Mouse (Mus musculus): ENCODE data around the gene Mospd3. TPM values are rescaled to one million over a fixed set of nuclear protein-coding genes. Genes with fewer than 3 reads are reported as not detected.
"Not testable (repeated sequence)": the region's sequence is repeated elsewhere in the genome, so short reads cannot be mapped to it uniquely, and the experiment has no call there.

Mospd3 gene
- polyA plus RNA-seq, 1 experiment from 2014 or later: 65.4 TPM

GRCm38 (mm10) chr5:137623937-137624530, 23.2 kb upstream of the Mospd3 start:
- DNase-seq (ENCODE audit: low read depth, low spot score): no peak
- H3K27me3 ChIP-seq: no peaks in the 10 kb centered on the region
- in situ Hi-C loops (cut with MboI; ENCODE audit: low pct_unique_long_range_greater_than_20kb): no loop called here
- CTCF ChIA-PET: interaction anchor here (1.4 to 1.5 kb wide), 2 partner anchors 10 to 12 kb away, joined by 3 to 4 read pairs; partner anchors contain the start of gene Pcolce
- no peak for ATAC-seq
- no peak for TF ChIP-seq CTCF (IDR thresholded peaks at IDR 0.05)
- POLR2A ChIA-PET: interaction anchor here (1.0 kb wide), 1 partner anchor 27 kb away, joined by 4 read pairs; no protein-coding TSS in a partner anchor

DNA sequence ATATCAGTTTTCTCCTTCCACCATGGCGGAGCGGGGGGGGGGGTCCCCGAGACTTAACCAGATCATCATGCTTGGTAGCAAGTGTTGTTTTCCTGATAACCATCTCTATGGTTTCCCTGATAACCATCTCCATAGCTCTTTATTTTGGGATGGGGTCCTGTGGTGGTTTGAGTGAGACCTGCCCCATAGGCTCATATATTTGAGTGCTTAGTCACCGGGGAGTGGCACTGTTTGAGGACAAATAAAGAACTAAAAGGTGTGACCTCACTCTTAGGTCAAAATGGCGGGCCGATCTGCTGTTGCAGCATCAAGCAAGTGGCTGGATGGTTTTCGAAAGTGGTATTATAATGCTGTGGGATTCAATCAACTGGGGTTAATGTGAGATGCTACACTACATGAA, 14.5 kb upstream of the Mospd3 start:
- DNase-seq (ENCODE audit: low read depth, low spot score): no peak
- no peak for ATAC-seq
- POLR2A ChIA-PET: no interaction called here
- TF ChIP-seq CTCF (IDR thresholded peaks at IDR 0.05): no peak
- no peaks in the 10 kb centered on the region for H3K27me3 ChIP-seq
- in situ Hi-C loops (cut with MboI; ENCODE audit: low pct_unique_long_range_greater_than_20kb): no loop called here
- CTCF ChIA-PET: interaction anchor here (1.1 to 2.6 kb wide), 2 partner anchors 10 to 12 kb away, joined by 3 to 11 read pairs; partner anchors contain the start of genes Fbxo24 and Lrch4

GRCm38 (mm10) chr5:137614921-137615320, 14.1 kb upstream of the Mospd3 start:
- POLR2A ChIA-PET; DNase-seq (ENCODE audit: low read depth, low spot score); in situ Hi-C loops (cut with MboI; ENCODE audit: low pct_unique_long_range_greater_than_20kb); ATAC-seq; H3K27me3 ChIP-seq: not testable (repeated sequence)
- CTCF ChIA-PET: interaction anchor here (1.1 to 2.6 kb wide), 2 partner anchors 11 to 13 kb away, joined by 3 to 11 read pairs; partner anchors contain the start of genes Fbxo24 and Lrch4

DNA sequence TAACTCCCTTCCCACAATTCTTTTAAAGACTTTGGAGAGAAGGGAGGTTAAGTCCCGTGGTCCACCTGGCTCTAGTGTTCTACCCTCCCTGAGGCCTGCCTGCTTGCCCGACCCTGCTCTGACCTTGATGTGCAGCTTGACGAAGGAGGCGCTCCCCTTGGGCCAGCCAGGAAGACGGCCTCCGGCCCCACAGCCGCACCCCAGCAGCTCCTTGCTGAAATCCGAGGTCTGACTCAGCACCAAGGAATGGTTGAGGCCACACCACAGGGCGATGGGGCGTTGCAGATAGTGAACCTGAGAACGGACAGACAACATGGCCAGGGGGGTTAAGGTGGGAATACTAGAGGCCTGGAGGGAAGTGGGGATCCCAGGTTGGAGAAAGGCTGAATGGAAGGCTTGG, 12.7 kb upstream of the Mospd3 start, which contains the start of gene Pcolce:
Pcolce (minus strand) TSS at position 235 of the 400 bp plus-strand sequence.
- POLR2A ChIA-PET: interaction anchor here (0.6 to 4.1 kb wide), 5 partner anchors 8 to 62 kb away, joined by 3 to 31 read pairs (median 4); partner anchors contain the start of genes Fbxo24, Gm20605 and Lrch4
- CTCF ChIA-PET: interaction anchor here (0.9 to 2.6 kb wide), 5 partner anchors 11 to 146 kb away, joined by 3 to 11 read pairs (median 4); partner anchors contain the start of genes Fbxo24 and Lrch4
- DNase-seq (ENCODE audit: low read depth, low spot score): peak; percentile 78
- in situ Hi-C loops (cut with MboI; ENCODE audit: low pct_unique_long_range_greater_than_20kb): no loop called here
- H3K27me3 ChIP-seq: no peaks in the 10 kb centered on the region
- ATAC-seq: peak; percentile 86
- no peak for TF ChIP-seq CTCF (IDR thresholded peaks at IDR 0.05)

DNA sequence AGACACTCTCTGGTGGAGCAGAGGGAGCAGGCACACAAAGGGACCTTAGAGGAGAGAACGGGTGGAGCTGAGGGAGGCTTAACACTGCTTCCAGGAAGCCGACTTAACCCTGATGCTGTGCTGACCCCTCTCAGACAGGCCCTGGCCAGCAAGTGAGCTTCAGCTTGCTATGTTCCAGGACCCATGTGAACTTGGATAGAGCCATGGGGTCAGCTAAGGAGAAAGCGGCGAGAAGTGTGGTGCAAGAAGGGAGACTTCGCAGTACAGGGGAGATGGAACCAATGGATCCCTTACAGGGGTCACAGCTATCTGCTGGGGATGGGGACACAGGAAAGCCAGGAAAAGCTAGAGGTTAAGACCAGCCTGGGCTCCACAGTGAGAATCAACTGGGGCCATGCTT, 12.2 kb upstream of the Mospd3 start:
- ChIA-PET POLR2A (interaction anchor here (1.6 to 4.1 kb wide), 2 partner anchors 14 to 17 kb away, joined by 3 to 31 read pairs; partner anchors contain the start of genes Fbxo24, Gm20605 and Lrch4), CTCF (interaction anchor here (0.9 to 2.6 kb wide), 5 partner anchors 12 to 147 kb away, joined by 3 to 11 read pairs (median 4); partner anchors contain the start of genes Fbxo24 and Lrch4)
- in situ Hi-C loops (cut with MboI; ENCODE audit: low pct_unique_long_range_greater_than_20kb): no loop called here
- ATAC-seq: no peak
- no peaks in the 10 kb centered on the region for H3K27me3 ChIP-seq
- no peak for DNase-seq (ENCODE audit: low read depth, low spot score)
- TF ChIP-seq CTCF (IDR thresholded peaks at IDR 0.05): no peak

GRCm38 (mm10) chr5:137611245-137611602, 10.4 kb upstream of the Mospd3 start:
- ChIA-PET POLR2A (interaction anchor here (0.8 to 4.1 kb wide), 5 partner anchors 10 to 85 kb away, joined by 3 to 31 read pairs (median 5); partner anchors contain the start of genes Fbxo24, Gm20605 and Lrch4), CTCF (interaction anchor here (1.1 to 1.5 kb wide), 2 partner anchors 9 to 37 kb away, joined by 3 to 4 read pairs; no protein-coding TSS in a partner anchor)
- TF ChIP-seq CTCF (IDR thresholded peaks at IDR 0.05): no peak
- in situ Hi-C loops (cut with MboI; ENCODE audit: low pct_unique_long_range_greater_than_20kb): no loop called here
- no peaks in the 10 kb centered on the region for H3K27me3 ChIP-seq
- DNase-seq (ENCODE audit: low read depth, low spot score) (no peak), ATAC-seq (no peak)

DNA sequence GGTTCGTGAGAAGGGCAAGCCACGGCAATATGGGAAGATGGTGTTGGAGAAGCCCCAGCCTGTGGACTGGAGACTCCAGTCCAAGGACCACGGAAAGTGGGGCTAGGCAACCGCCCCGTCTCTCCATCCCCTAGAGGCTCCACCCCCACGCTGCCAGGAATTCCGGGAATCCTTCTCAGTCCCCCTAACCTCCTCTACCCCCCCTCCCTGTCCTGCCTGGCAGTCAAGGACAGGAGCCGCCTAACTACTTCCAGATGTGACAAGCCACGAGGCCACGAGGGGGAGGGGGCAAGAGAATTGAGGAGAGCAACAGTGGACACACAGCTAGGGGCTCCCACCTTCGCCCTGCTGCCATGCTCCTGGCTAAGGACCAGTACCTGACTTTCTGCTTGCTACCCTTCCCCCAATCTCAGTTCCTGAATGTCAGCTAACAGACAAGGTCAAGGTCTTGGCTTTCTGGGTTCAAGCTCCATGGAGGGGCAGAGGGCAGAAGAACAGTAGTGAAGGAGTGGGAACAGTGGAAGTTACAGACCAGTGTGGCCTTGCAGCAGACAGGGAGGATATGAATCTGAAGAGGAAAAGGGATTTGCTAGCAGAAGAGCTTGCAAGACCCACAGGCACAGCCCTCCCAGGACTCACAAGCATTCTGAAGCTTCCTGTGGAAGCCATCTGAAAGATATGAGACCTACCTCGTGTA, 9.8 kb upstream of the Mospd3 start:
- in situ Hi-C loops (cut with MboI; ENCODE audit: low pct_unique_long_range_greater_than_20kb): no loop called here

DNA sequence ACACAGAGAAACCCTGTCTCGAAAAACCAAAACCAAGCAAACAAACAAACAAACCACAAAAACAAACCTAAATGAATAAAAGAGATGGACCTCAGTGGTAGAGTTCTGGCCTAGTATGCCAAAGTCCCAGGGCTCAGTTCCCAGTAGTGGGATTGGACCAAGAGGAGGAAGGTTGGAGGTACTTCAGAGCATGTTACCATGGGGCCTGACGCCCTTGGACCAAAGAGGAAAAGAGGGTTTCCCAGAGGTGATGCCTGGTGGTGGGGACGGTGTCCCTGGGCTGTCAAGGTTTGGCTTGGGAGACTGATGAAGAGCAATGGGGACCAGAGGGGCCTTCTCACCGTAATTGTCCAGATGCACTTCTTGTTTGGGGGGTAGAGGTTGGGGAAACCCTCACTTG, 9.2 kb upstream of the Mospd3 start:
- in situ Hi-C loops (cut with MboI; ENCODE audit: low pct_unique_long_range_greater_than_20kb): no loop called here
- DNase-seq (ENCODE audit: low read depth, low spot score) (no peak), ATAC-seq (no peak)
- POLR2A ChIA-PET: interaction anchor here (1.0 to 2.0 kb wide), 4 partner anchors 10 to 78 kb away, joined by 3 to 7 read pairs (median 4); no protein-coding TSS in a partner anchor
- H3K27me3 ChIP-seq: no peaks in the 10 kb centered on the region
- CTCF ChIA-PET: interaction anchor here (1.1 kb wide), 1 partner anchor 38 kb away, joined by 3 read pairs; no protein-coding TSS in a partner anchor
- no peak for TF ChIP-seq CTCF (IDR thresholded peaks at IDR 0.05)

More for the DNA sequence above, 9.8 kb upstream of the Mospd3 start:
- ChIA-PET CTCF (interaction anchor here (0.7 to 1.5 kb wide), 3 partner anchors 9 to 104 kb away, joined by 3 to 4 read pairs (median 3); no protein-coding TSS in a partner anchor), POLR2A (interaction anchor here (0.8 to 4.1 kb wide), 5 partner anchors 9 to 84 kb away, joined by 3 to 31 read pairs (median 5); partner anchors contain the start of genes Fbxo24, Gm20605 and Lrch4)
- DNase-seq (ENCODE audit: low read depth, low spot score): no peak
- ATAC-seq: peak; percentile 12
- no peak for TF ChIP-seq CTCF (IDR thresholded peaks at IDR 0.05)
- H3K27me3 ChIP-seq: no peaks in the 10 kb centered on the region

GRCm38 (mm10) chr5:137609292-137609691, 8.4 kb upstream of the Mospd3 start:
- ChIA-PET CTCF (interaction anchor here (1.0 to 1.1 kb wide), 2 partner anchors 43 to 107 kb away, joined by 3 to 5 read pairs; partner anchors contain the start of gene Pop7), POLR2A (interaction anchor here (0.6 to 1.2 kb wide), 6 partner anchors 10 to 139 kb away, joined by 3 to 6 read pairs (median 3); partner anchors contain the start of gene Pop7)
- DNase-seq (ENCODE audit: low read depth, low spot score) (no peak), ATAC-seq (no peak)
- in situ Hi-C loops (cut with MboI; ENCODE audit: low pct_unique_long_range_greater_than_20kb): no loop called here
- H3K27me3 ChIP-seq: no peaks in the 10 kb centered on the region
- no peak for TF ChIP-seq CTCF (IDR thresholded peaks at IDR 0.05)

- no peak for DNase-seq (ENCODE audit: low read depth, low spot score)
- in situ Hi-C loops (cut with MboI; ENCODE audit: low pct_unique_long_range_greater_than_20kb): no loop called here
Observed at GRCm38 (mm10) chr5:137608654-137609190, 7.9 kb upstream of the Mospd3 start.

More at GRCm38 (mm10) chr5:137608654-137609190, 7.9 kb upstream of the Mospd3 start:
- ChIA-PET CTCF (interaction anchor here (1.0 to 1.1 kb wide), 2 partner anchors 43 to 106 kb away, joined by 3 to 5 read pairs; partner anchors contain the start of gene Pop7), POLR2A (interaction anchor here (0.6 to 1.2 kb wide), 5 partner anchors 9 to 140 kb away, joined by 3 to 6 read pairs (median 3); partner anchors contain the start of gene Pop7)
- no peaks in the 10 kb centered on the region for H3K27me3 ChIP-seq
- no peak for ATAC-seq
- TF ChIP-seq CTCF (IDR thresholded peaks at IDR 0.05): no peak

Data from Patski (cell line).